Mouse (Mus musculus): ENCODE measurements at regions not wholly inside any gene's neighbourhood (a gene's known extent, or its start where the extent isn't known, plus 50 kb on each side); places are given as distances from the start of the nearest gene placed in this dataset.
"Not testable (repeated sequence)": the region's sequence is repeated elsewhere in the genome, so short reads cannot be mapped to it uniquely, and the experiment has no call there.

GRCm38 (mm10) chr1:189532834-189533233 is 130.8 kb upstream of the Kcnk2 start:
- 65% methylated on average over 2 of the region's 2 CpGs for WGBS
- Histone ChIP-seq H3K4me3 (replicated peaks; ENCODE audit: low read length) (no peak overlapping the region), H3K9ac (replicated peaks; ENCODE audit: low read depth, low read length) (no peak overlapping the region), H3K4me1 (replicated peaks; ENCODE audit: control insufficient read depth, insufficient read depth, low read length) (peaks cover 7% of the 10 kb centered on the region; the same call in 1 of the 2 replicates), H3K27me3 (replicated peaks; ENCODE audit: control insufficient read depth, insufficient read depth, low read length) (no peaks in the 10 kb centered on the region), H3K4me2 (ENCODE audit: low read length) (no peak overlapping the region), H3K27ac (ENCODE audit: low read length) (no peak overlapping the region), H3K36me3 (ENCODE audit: control insufficient read depth, insufficient read depth) (no peaks in the 10 kb centered on the region), H3K9me3 (ENCODE audit: control insufficient read depth, low read length) (no peaks in the 10 kb centered on the region)
- peak; percentile 36; the same call in 1 of the 2 replicates for ATAC-seq

DNA sequence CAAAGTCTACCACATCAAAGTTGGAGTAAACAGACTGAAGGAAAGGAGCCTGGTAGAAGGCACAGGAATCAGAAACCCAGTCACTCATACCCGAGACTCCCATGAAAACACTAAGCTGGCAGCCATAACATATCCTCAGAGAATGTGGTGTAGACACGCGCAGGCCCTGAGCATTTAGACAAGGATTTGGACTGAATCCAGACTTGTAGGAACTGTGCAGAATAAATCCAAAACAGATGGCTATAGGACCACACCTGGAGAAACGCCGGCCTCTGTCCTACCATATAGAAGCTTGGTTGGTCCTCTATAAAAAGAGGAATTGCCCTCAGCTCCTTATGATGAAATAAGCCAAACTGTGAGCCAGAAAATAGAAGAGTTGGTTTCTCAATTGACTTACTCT is 124.3 kb upstream of the Kcnk2 start:
- Histone ChIP-seq H3K9me3 (ENCODE audit: control insufficient read depth, low read length) (no peaks in the 10 kb centered on the region), H3K36me3 (ENCODE audit: control insufficient read depth, insufficient read depth) (no peaks in the 10 kb centered on the region), H3K4me2 (ENCODE audit: low read length) (no peak overlapping the region), H3K27ac (ENCODE audit: low read length) (no peak overlapping the region), H3K27me3 (replicated peaks; ENCODE audit: control insufficient read depth, insufficient read depth, low read length) (no peaks in the 10 kb centered on the region), H3K4me3 (replicated peaks; ENCODE audit: low read length) (no peak overlapping the region), H3K4me1 (replicated peaks; ENCODE audit: control insufficient read depth, insufficient read depth, low read length) (no peaks in the 10 kb centered on the region), H3K9ac (replicated peaks; ENCODE audit: low read depth, low read length) (no peak overlapping the region)
- no peak for ATAC-seq
- 69% methylated on average over 5 of the region's 5 CpGs for WGBS

DNA sequence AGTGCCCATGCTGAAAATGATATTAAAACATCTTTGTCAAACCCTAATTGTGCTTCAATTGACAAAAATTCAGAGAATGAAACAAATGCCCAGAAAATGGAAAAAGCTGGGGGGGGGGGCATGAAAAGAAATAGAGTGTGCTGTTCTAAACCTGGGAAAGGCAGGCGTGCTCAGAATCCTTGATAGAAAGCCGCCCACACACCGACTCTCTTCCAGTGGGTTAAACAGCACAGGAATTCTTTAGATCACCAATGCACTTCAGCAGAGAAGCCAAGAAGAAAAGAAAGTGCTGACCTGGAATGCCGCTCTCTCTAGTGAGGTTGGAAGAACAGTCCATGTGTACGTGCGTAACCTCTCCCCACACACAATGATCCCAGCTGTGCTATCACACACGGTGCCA is 113.4 kb upstream of the Kcnk2 start:
- no peaks in the 10 kb centered on the region for H3K36me3 ChIP-seq (ENCODE audit: control insufficient read depth, insufficient read depth)
- WGBS: 86% methylated on average over 7 of the region's 7 CpGs
- no peak overlapping the region for H3K4me2 ChIP-seq (ENCODE audit: low read length)
- H3K9me3 ChIP-seq (ENCODE audit: control insufficient read depth, low read length): no peaks in the 10 kb centered on the region
- H3K27me3 ChIP-seq (replicated peaks; ENCODE audit: control insufficient read depth, insufficient read depth, low read length): no peaks in the 10 kb centered on the region
- no peaks in the 10 kb centered on the region for H3K4me1 ChIP-seq (replicated peaks; ENCODE audit: control insufficient read depth, insufficient read depth, low read length)
- H3K4me3 ChIP-seq (replicated peaks; ENCODE audit: low read length): no peak overlapping the region
- no peak overlapping the region for H3K9ac ChIP-seq (replicated peaks; ENCODE audit: low read depth, low read length)
- ATAC-seq: no peak
- H3K27ac ChIP-seq (ENCODE audit: low read length): no peak overlapping the region

- 67% methylated on average over 4 of the region's 4 CpGs for WGBS
- no peak for ATAC-seq
Measured at GRCm38 (mm10) chr1:189513358-189513757, 111.3 kb upstream of the Kcnk2 start.

DNA sequence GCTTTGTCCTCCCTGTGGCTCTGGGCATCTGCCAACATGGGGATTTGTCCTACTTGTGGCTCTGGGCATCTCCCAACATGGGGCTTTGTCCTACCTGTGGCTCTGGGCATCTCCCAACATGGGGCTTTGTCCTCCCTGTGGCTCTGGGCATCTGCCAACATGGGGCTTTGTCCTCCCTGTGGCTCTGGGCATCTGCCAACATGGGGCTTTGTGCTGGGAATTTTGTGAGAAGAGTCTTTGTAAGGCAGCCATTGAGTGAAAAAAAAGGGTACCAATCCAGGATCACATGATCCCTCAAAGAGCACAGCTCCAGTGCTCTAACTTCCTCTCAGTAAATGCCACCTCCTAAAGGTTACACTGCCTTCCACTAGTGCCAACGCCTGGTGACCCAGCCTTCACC is 105.2 kb upstream of the Kcnk2 start:
- H3K9ac ChIP-seq (replicated peaks; ENCODE audit: low read depth, low read length); ATAC-seq; H3K4me3 ChIP-seq (replicated peaks; ENCODE audit: low read length); H3K27ac ChIP-seq (ENCODE audit: low read length); H3K4me2 ChIP-seq (ENCODE audit: low read length); H3K4me1 ChIP-seq (replicated peaks; ENCODE audit: control insufficient read depth, insufficient read depth, low read length); H3K9me3 ChIP-seq (ENCODE audit: control insufficient read depth, low read length); H3K27me3 ChIP-seq (replicated peaks; ENCODE audit: control insufficient read depth, insufficient read depth, low read length); H3K36me3 ChIP-seq (ENCODE audit: control insufficient read depth, insufficient read depth): not testable (repeated sequence)
- 83% methylated on average over 1 of the region's 1 CpGs for WGBS

More at GRCm38 (mm10) chr1:189513358-189513757, 111.3 kb upstream of the Kcnk2 start:
- no peaks in the 10 kb centered on the region for H3K4me1 ChIP-seq (replicated peaks; ENCODE audit: control insufficient read depth, insufficient read depth, low read length)
- no peak overlapping the region for H3K4me2 ChIP-seq (ENCODE audit: low read length)
- H3K4me3 ChIP-seq (replicated peaks; ENCODE audit: low read length): no peak overlapping the region
- H3K27ac ChIP-seq (ENCODE audit: low read length): no peak overlapping the region
- peaks cover 8% of the 10 kb centered on the region for H3K9me3 ChIP-seq (ENCODE audit: control insufficient read depth, low read length)
- no peaks in the 10 kb centered on the region for H3K36me3 ChIP-seq (ENCODE audit: control insufficient read depth, insufficient read depth)
- no peaks in the 10 kb centered on the region for H3K27me3 ChIP-seq (replicated peaks; ENCODE audit: control insufficient read depth, insufficient read depth, low read length)
- H3K9ac ChIP-seq (replicated peaks; ENCODE audit: low read depth, low read length): no peak overlapping the region

- 89% methylated on average over 3 of the region's 3 CpGs for WGBS
- Histone ChIP-seq H3K4me3 (replicated peaks; ENCODE audit: low read length) (no peak overlapping the region), H3K4me2 (ENCODE audit: low read length) (no peak overlapping the region), H3K36me3 (ENCODE audit: control insufficient read depth, insufficient read depth) (no peaks in the 10 kb centered on the region), H3K4me1 (replicated peaks; ENCODE audit: control insufficient read depth, insufficient read depth, low read length) (no peaks in the 10 kb centered on the region), H3K9ac (replicated peaks; ENCODE audit: low read depth, low read length) (no peak overlapping the region), H3K9me3 (ENCODE audit: control insufficient read depth, low read length) (no peaks in the 10 kb centered on the region), H3K27me3 (replicated peaks; ENCODE audit: control insufficient read depth, insufficient read depth, low read length) (no peaks in the 10 kb centered on the region), H3K27ac (ENCODE audit: low read length) (no peak overlapping the region)
- no peak for ATAC-seq
Measured at GRCm38 (mm10) chr1:189499703-189500102, 97.6 kb upstream of the Kcnk2 start.

- Histone ChIP-seq H3K4me1 (replicated peaks; ENCODE audit: control insufficient read depth, insufficient read depth, low read length) (no peaks in the 10 kb centered on the region), H3K36me3 (ENCODE audit: control insufficient read depth, insufficient read depth) (no peaks in the 10 kb centered on the region), H3K4me3 (replicated peaks; ENCODE audit: low read length) (no peak overlapping the region), H3K9me3 (ENCODE audit: control insufficient read depth, low read length) (no peaks in the 10 kb centered on the region), H3K27ac (ENCODE audit: low read length) (no peak overlapping the region), H3K4me2 (ENCODE audit: low read length) (no peak overlapping the region), H3K9ac (replicated peaks; ENCODE audit: low read depth, low read length) (no peak overlapping the region), H3K27me3 (replicated peaks; ENCODE audit: control insufficient read depth, insufficient read depth, low read length) (no peaks in the 10 kb centered on the region)
- ATAC-seq: no peak
- WGBS: 79% methylated on average over 4 of the region's 4 CpGs
Measured at GRCm38 (mm10) chr1:189499141-189499540, 97.1 kb upstream of the Kcnk2 start.

DNA sequence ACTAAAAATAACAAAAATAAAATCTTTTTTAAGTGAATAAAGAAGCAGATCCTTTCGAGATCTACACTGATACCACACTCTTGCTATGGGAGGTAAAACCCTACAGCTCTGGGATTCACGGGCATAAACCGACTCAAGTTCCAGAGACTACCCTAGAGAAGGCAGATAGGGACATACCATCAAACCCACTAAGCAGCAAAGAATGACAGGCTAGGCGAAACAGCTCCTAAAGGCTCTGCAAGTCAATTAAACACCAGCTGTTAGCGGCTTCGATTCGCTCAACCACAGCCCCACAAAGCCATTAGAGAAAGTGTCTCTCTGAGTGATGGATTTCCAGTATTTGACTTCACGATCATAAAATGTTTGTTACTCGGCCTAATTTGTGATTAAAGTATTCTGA is 95.0 kb upstream of the Kcnk2 start:
- H3K27ac ChIP-seq (ENCODE audit: low read length): no peak overlapping the region
- H3K36me3 ChIP-seq (ENCODE audit: control insufficient read depth, insufficient read depth): no peaks in the 10 kb centered on the region
- no peaks in the 10 kb centered on the region for H3K27me3 ChIP-seq (replicated peaks; ENCODE audit: control insufficient read depth, insufficient read depth, low read length)
- no peak overlapping the region for H3K9ac ChIP-seq (replicated peaks; ENCODE audit: low read depth, low read length)
- H3K9me3 ChIP-seq (ENCODE audit: control insufficient read depth, low read length): no peaks in the 10 kb centered on the region
- WGBS: 78% methylated on average over 9 of the region's 9 CpGs
- no peak for ATAC-seq
- no peaks in the 10 kb centered on the region for H3K4me1 ChIP-seq (replicated peaks; ENCODE audit: control insufficient read depth, insufficient read depth, low read length)
- H3K4me3 ChIP-seq (replicated peaks; ENCODE audit: low read length): no peak overlapping the region
- no peak overlapping the region for H3K4me2 ChIP-seq (ENCODE audit: low read length)

DNA sequence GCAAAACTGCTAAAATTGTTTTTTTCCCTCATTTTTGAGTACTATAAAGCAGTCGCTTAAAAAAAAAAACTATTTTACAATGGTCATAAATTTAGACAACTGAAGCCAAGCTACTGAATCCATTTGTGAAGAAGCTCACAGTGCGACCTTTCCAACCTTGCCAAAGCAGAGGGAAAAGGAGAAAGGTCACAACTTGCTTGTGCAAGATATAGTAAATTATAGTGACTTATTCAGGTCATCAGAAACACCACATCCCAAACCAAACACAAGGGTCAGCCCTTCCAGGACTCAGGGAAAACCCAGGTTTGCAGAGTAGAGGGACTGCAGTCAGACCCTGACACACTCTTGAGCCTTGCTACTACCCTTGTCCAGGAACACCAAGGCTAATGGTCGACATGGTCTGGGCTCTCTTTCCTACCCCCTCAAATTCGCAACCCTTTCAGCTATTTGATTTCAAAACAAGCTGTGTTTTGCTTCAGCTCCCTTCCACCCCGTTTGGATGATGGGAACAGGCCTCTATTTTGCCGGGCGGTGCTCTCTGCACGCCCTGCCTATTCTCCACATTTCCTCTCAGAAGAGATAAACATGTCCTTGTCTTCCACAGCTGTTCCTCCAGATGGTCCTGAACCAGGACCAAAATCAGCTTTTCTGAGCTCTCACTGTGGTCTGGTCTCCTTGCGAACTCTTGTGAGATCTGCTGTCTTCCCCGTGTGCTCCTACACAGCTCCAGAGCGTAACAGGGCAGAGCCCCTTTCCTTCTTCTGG is 93.5 kb upstream of the Kcnk2 start:
- 69% methylated on average over 11 of the region's 11 CpGs for WGBS
- Histone ChIP-seq H3K4me3 (replicated peaks; ENCODE audit: low read length) (no peak overlapping the region), H3K4me1 (replicated peaks; ENCODE audit: control insufficient read depth, insufficient read depth, low read length) (no peaks in the 10 kb centered on the region), H3K27me3 (replicated peaks; ENCODE audit: control insufficient read depth, insufficient read depth, low read length) (no peaks in the 10 kb centered on the region), H3K27ac (ENCODE audit: low read length) (no peak overlapping the region), H3K4me2 (ENCODE audit: low read length) (no peak overlapping the region), H3K9me3 (ENCODE audit: control insufficient read depth, low read length) (no peaks in the 10 kb centered on the region), H3K9ac (replicated peaks; ENCODE audit: low read depth, low read length) (no peak overlapping the region), H3K36me3 (ENCODE audit: control insufficient read depth, insufficient read depth) (no peaks in the 10 kb centered on the region)
- no peak for ATAC-seq

- Histone ChIP-seq H3K4me2 (ENCODE audit: low read length) (no peak overlapping the region), H3K27ac (ENCODE audit: low read length) (no peak overlapping the region), H3K36me3 (ENCODE audit: control insufficient read depth, insufficient read depth) (no peaks in the 10 kb centered on the region), H3K4me3 (replicated peaks; ENCODE audit: low read length) (no peak overlapping the region), H3K9ac (replicated peaks; ENCODE audit: low read depth, low read length) (no peak overlapping the region), H3K4me1 (replicated peaks; ENCODE audit: control insufficient read depth, insufficient read depth, low read length) (no peaks in the 10 kb centered on the region), H3K27me3 (replicated peaks; ENCODE audit: control insufficient read depth, insufficient read depth, low read length) (no peaks in the 10 kb centered on the region), H3K9me3 (ENCODE audit: control insufficient read depth, low read length) (no peaks in the 10 kb centered on the region)
- 17% methylated on average over 11 of the region's 11 CpGs for WGBS
- ATAC-seq: no peak
Measured at GRCm38 (mm10) chr1:189494896-189495295, 92.8 kb upstream of the Kcnk2 start.
